Mouse (Mus musculus): ENCODE measurements around the gene Cep112. TPM values are rescaled to one million over a fixed set of nuclear protein-coding genes. Genes with fewer than 3 reads are reported as not detected.

Cep112 gene
- 8.2 and 9.7 TPM in 2 replicates for polyA plus RNA-seq (2014; fragmentation: Nextera tagmentation; extraction: Ambion mirVana)

- ATAC-seq (ENCODE audit: low read depth): peak; percentile 95
- Histone ChIP-seq H3K9me3 (ENCODE audit: control insufficient read depth, low read length) (no peaks in the 10 kb centered on the region), H3K36me3 (ENCODE audit: control insufficient read depth, insufficient read depth, low read length) (no peaks in the 10 kb centered on the region), H3K4me2 (ENCODE audit: low read depth, low read length) (peak within 1 kb of the TSS; percentile 47), H3K4me1 (ENCODE audit: control insufficient read depth, insufficient read depth, low read length) (peaks cover 11% of the 10 kb centered on the region; the same call in 1 of the 2 replicates), H3K4me3 (ENCODE audit: low read depth, low read length) (peak within 1 kb of the TSS; percentile 49), H3K27me3 (ENCODE audit: control insufficient read depth, insufficient read depth, low read length) (0 out of 2 replicates have a peak, but pooled peaks cover 3% of the 10 kb centered on the region), H3K27ac (ENCODE audit: low read depth, low read length) (no peak within 1 kb of the TSS), H3K9ac (replicated peaks; ENCODE audit: low read depth, low read length) (peak within 1 kb of the TSS; percentile 48)
- WGBS: under 1% methylated on average over 58 of the region's 61 CpGs
Measured at GRCm38 (mm10) chr11:108424889-108425591, at the start of gene Cep112. Cep112 (plus strand) TSS chr11:108425192.

- Histone ChIP-seq H3K27ac (ENCODE audit: low read depth, low read length) (no peak overlapping the region), H3K27me3 (ENCODE audit: control insufficient read depth, insufficient read depth, low read length) (no peaks in the 10 kb centered on the region), H3K9ac (replicated peaks; ENCODE audit: low read depth, low read length) (no peak overlapping the region), H3K4me3 (ENCODE audit: low read depth, low read length) (no peak overlapping the region), H3K9me3 (ENCODE audit: control insufficient read depth, low read length) (no peaks in the 10 kb centered on the region), H3K4me2 (ENCODE audit: low read depth, low read length) (no peak overlapping the region), H3K36me3 (ENCODE audit: control insufficient read depth, insufficient read depth, low read length) (no peaks in the 10 kb centered on the region), H3K4me1 (ENCODE audit: control insufficient read depth, insufficient read depth, low read length) (0 out of 2 replicates have a peak, but pooled peaks cover 4% of the 10 kb centered on the region)
- WGBS: 90% methylated on average over 7 of the region's 7 CpGs
- no peak for ATAC-seq (ENCODE audit: low read depth)
Measured at GRCm38 (mm10) chr11:108376815-108377214, 48.2 kb upstream of the Cep112 start.

DNA sequence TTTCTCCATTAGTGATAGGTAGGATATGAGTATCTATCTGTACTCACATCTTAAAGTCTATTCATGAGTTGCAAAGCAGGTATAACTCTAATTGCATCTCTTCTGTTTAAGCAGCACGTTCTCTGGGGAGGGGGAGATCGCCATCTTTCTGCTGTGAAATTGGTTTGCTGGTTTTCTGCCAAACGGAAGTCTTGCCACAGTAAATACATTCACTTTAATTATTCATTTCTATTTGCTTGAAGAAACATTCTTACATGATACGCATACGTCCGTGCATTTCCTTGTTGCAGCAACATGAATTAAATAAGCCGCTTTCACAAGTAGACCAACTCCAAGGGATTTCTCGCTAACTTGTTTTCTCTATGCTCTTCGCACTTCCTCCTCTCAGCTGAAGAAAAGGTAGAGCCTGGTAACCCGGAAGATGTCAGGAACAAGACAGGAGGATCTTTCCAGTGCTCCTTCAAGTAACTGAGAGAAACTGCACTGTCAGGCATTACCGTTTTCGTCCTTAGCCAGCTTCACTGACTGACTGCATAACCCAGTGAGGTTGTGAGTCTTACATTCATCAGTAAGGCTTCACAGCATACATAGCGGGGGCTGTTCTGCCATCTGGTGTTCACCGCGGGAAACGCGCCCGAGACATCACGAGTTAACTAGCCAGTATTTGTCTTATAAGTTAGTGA lies 47.2 kb upstream of the Cep112 start:
- H3K4me1 ChIP-seq (ENCODE audit: control insufficient read depth, insufficient read depth, low read length): 0 out of 2 replicates have a peak, but pooled peaks cover 4% of the 10 kb centered on the region
- H3K9me3 ChIP-seq (ENCODE audit: control insufficient read depth, low read length): no peaks in the 10 kb centered on the region
- no peak overlapping the region for H3K9ac ChIP-seq (replicated peaks; ENCODE audit: low read depth, low read length)
- H3K4me3 ChIP-seq (ENCODE audit: low read depth, low read length): no peak overlapping the region
- no peaks in the 10 kb centered on the region for H3K36me3 ChIP-seq (ENCODE audit: control insufficient read depth, insufficient read depth, low read length)
- H3K27ac ChIP-seq (ENCODE audit: low read depth, low read length): no peak overlapping the region
- WGBS: 35% methylated on average over 19 of the region's 19 CpGs
- H3K27me3 ChIP-seq (ENCODE audit: control insufficient read depth, insufficient read depth, low read length): no peaks in the 10 kb centered on the region
- H3K4me2 ChIP-seq (ENCODE audit: low read depth, low read length): no peak overlapping the region
- peak; percentile 86; the same call in 1 of the 2 replicates for ATAC-seq (ENCODE audit: low read depth)

DNA sequence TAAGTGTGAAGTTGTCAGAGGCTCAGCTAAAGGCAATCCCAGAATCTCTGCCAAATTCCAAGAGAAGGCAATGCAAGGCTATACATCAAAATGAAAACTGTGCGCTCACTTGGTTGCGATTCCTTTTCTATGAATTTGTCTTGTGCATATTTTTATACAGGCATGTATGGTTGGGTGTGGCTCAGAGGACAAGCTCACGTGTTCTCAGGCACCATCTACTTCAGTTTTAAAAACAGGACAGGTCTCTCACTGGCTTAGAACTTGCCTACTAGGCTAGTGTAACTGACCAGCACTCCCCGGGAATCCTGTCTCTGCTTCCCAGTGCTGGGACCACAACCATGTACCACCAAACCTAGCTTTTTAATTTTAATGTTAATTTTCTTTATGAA lies 46.6 kb upstream of the Cep112 start:
- WGBS: 78% methylated on average over 4 of the region's 4 CpGs
- 0 out of 2 replicates have a peak, but pooled peaks cover 4% of the 10 kb centered on the region for H3K4me1 ChIP-seq (ENCODE audit: control insufficient read depth, insufficient read depth, low read length)
- no peak overlapping the region for H3K27ac ChIP-seq (ENCODE audit: low read depth, low read length)
- no peak for ATAC-seq (ENCODE audit: low read depth)
- no peak overlapping the region for H3K4me2 ChIP-seq (ENCODE audit: low read depth, low read length)
- no peaks in the 10 kb centered on the region for H3K9me3 ChIP-seq (ENCODE audit: control insufficient read depth, low read length)
- H3K4me3 ChIP-seq (ENCODE audit: low read depth, low read length): no peak overlapping the region
- H3K27me3 ChIP-seq (ENCODE audit: control insufficient read depth, insufficient read depth, low read length): no peaks in the 10 kb centered on the region
- no peaks in the 10 kb centered on the region for H3K36me3 ChIP-seq (ENCODE audit: control insufficient read depth, insufficient read depth, low read length)
- H3K9ac ChIP-seq (replicated peaks; ENCODE audit: low read depth, low read length): no peak overlapping the region

DNA sequence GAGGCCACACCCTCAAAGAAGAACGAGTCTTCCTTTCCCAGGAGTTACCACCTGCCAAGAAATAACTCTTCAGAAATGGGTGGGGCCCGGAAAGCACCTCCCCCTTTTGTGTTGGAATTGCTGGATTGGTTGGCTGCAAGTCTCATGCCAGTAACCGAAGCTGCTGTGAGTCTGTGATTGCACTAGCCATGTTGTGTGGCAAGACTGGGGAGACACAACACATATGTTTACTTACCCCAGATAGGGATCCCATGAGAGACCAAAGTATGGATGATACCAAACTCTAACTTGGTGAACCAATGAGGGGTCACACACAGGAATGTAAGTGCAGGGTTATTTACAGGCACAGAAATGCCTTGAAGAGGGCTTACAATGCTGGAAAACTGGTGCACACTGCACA lies 42.3 kb upstream of the Cep112 start:
- Histone ChIP-seq H3K27ac (ENCODE audit: low read depth, low read length) (no peak overlapping the region), H3K9me3 (ENCODE audit: control insufficient read depth, low read length) (no peaks in the 10 kb centered on the region), H3K27me3 (ENCODE audit: control insufficient read depth, insufficient read depth, low read length) (no peaks in the 10 kb centered on the region), H3K4me3 (ENCODE audit: low read depth, low read length) (no peak overlapping the region), H3K4me1 (ENCODE audit: control insufficient read depth, insufficient read depth, low read length) (0 out of 2 replicates have a peak, but pooled peaks cover 3% of the 10 kb centered on the region), H3K9ac (replicated peaks; ENCODE audit: low read depth, low read length) (no peak overlapping the region), H3K4me2 (ENCODE audit: low read depth, low read length) (no peak overlapping the region), H3K36me3 (ENCODE audit: control insufficient read depth, insufficient read depth, low read length) (no peaks in the 10 kb centered on the region)
- WGBS: 76% methylated on average over 3 of the region's 3 CpGs
- no peak for ATAC-seq (ENCODE audit: low read depth)

GRCm38 (mm10) chr11:108384920-108385665 lies 39.9 kb upstream of the Cep112 start:
- H3K9ac ChIP-seq (replicated peaks; ENCODE audit: low read depth, low read length): no peak overlapping the region
- H3K4me2 ChIP-seq (ENCODE audit: low read depth, low read length): no peak overlapping the region
- ATAC-seq (ENCODE audit: low read depth): no peak
- no peak overlapping the region for H3K4me3 ChIP-seq (ENCODE audit: low read depth, low read length)
- H3K4me1 ChIP-seq (ENCODE audit: control insufficient read depth, insufficient read depth, low read length): no peaks in the 10 kb centered on the region
- no peaks in the 10 kb centered on the region for H3K9me3 ChIP-seq (ENCODE audit: control insufficient read depth, low read length)
- WGBS: 51% methylated on average over 4 of the region's 4 CpGs
- H3K27ac ChIP-seq (ENCODE audit: low read depth, low read length): no peak overlapping the region
- no peaks in the 10 kb centered on the region for H3K27me3 ChIP-seq (ENCODE audit: control insufficient read depth, insufficient read depth, low read length)
- no peaks in the 10 kb centered on the region for H3K36me3 ChIP-seq (ENCODE audit: control insufficient read depth, insufficient read depth, low read length)

- no peak overlapping the region for H3K9ac ChIP-seq (replicated peaks; ENCODE audit: low read depth, low read length)
- no peak overlapping the region for H3K27ac ChIP-seq (ENCODE audit: low read depth, low read length)
- H3K4me3 ChIP-seq (ENCODE audit: low read depth, low read length): no peak overlapping the region
- no peak for ATAC-seq (ENCODE audit: low read depth)
- no peaks in the 10 kb centered on the region for H3K27me3 ChIP-seq (ENCODE audit: control insufficient read depth, insufficient read depth, low read length)
- no peak overlapping the region for H3K4me2 ChIP-seq (ENCODE audit: low read depth, low read length)
- no peaks in the 10 kb centered on the region for H3K4me1 ChIP-seq (ENCODE audit: control insufficient read depth, insufficient read depth, low read length)
- 95% methylated on average over 1 of the region's 1 CpGs for WGBS
- no peaks in the 10 kb centered on the region for H3K36me3 ChIP-seq (ENCODE audit: control insufficient read depth, insufficient read depth, low read length)
- H3K9me3 ChIP-seq (ENCODE audit: control insufficient read depth, low read length): no peaks in the 10 kb centered on the region
Measured at GRCm38 (mm10) chr11:108385666-108386024, 39.3 kb upstream of the Cep112 start.

DNA sequence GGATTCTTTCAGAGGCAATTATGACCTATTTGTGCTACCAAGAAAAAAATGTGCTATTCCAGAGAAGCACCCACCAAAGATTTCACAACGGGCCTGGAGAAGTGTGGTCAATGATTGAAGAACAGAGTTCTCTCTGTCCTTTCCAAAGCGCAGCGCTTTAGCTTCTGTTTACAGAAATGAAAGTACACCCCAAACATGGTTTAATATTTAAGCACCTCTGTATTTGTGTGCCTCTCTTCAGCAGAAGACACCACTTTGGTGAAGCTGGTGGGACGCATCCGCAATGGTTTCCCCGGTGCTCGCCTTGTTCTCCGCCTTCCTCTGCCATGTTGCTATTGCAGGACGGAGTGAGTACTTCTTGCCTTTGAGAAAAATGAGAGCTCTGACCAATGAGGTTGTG lies 29.9 kb upstream of the Cep112 start:
- Histone ChIP-seq H3K4me2 (ENCODE audit: low read depth, low read length) (no peak overlapping the region), H3K4me3 (ENCODE audit: low read depth, low read length) (no peak overlapping the region), H3K36me3 (ENCODE audit: control insufficient read depth, insufficient read depth, low read length) (no peaks in the 10 kb centered on the region), H3K27ac (ENCODE audit: low read depth, low read length) (no peak overlapping the region), H3K27me3 (ENCODE audit: control insufficient read depth, insufficient read depth, low read length) (no peaks in the 10 kb centered on the region), H3K9me3 (ENCODE audit: control insufficient read depth, low read length) (no peaks in the 10 kb centered on the region), H3K9ac (replicated peaks; ENCODE audit: low read depth, low read length) (no peak overlapping the region), H3K4me1 (ENCODE audit: control insufficient read depth, insufficient read depth, low read length) (no peaks in the 10 kb centered on the region)
- ATAC-seq (ENCODE audit: low read depth): no peak
- 96% methylated on average over 9 of the region's 9 CpGs for WGBS
